Comparison of ENCODE assay signal across 26 mouse cellular contexts in genomic region chr9:44022100-44022847, GRCm38 (mm10). TPM values are rescaled to one million over a fixed set of nuclear protein-coding genes. Genes with fewer than 3 reads are reported as not detected.
DNase-seq lines count a peak whose midpoint lies in the region; ATAC-seq lines count a peak whose summit lies in the region.
"Had no signal": no experiment of that assay in that cellular context is flagged by ENCODE, and none has a peak within 500 bp of the region (broad histone marks: within the 10 kb centered on the region; RNA-seq: fewer than 3 reads in every experiment).

No protein-coding gene starts in this region.

- H3K27ac ChIP-seq in midbrain, embryonic 11.5 days (ENCODE audit: low read depth, low read length), result no peak overlapping the region
- H3K27ac ChIP-seq in forebrain, embryonic 12.5 days, result no peak overlapping the region
- H3K27ac ChIP-seq: embryonic facial prominence, embryonic 10.5 days; forebrain, embryonic 10.5 days; heart, embryonic 13.5 days; hindbrain, embryonic 14.5 days; liver, embryonic 15.5 days; midbrain, embryonic 15.5 days; neural tube, embryonic 15.5 days had no signal

- ATAC-seq in inflammation-experienced regulatory T-cells, adult 6 months, result peak; percentile 67
- no peak for ATAC-seq in midbrain, embryonic 11.5 days (ENCODE audit: low FRiP score)
- ATAC-seq in forebrain, embryonic 12.5 days (ENCODE audit: low FRiP score), result no peak
- ATAC-seq: forebrain, postnatal 0 days; intestine, embryonic 16.5 days; midbrain, embryonic 15.5 days had no signal

- no peak overlapping the region for H3K9ac ChIP-seq in midbrain, embryonic 11.5 days (ENCODE audit: low read length)
- H3K9ac ChIP-seq in forebrain, embryonic 12.5 days, result no peak overlapping the region
- H3K9ac ChIP-seq: forebrain, postnatal 0 days; heart, embryonic 13.5 days; hindbrain, embryonic 14.5 days; liver, embryonic 15.5 days; midbrain, embryonic 15.5 days; neural tube, embryonic 15.5 days had no signal

- H3K4me3 ChIP-seq in midbrain, embryonic 11.5 days (ENCODE audit: low read depth, low read length), result no peak overlapping the region
- H3K4me3 ChIP-seq in forebrain, embryonic 12.5 days (replicated peaks), result no peak overlapping the region
- H3K4me3 ChIP-seq: embryonic facial prominence, embryonic 10.5 days; forebrain, embryonic 10.5 days; heart, embryonic 13.5 days; liver, embryonic 15.5 days; midbrain, embryonic 15.5 days; neural tube, embryonic 15.5 days had no signal

- no peaks in the 10 kb centered on the region for H3K4me1 ChIP-seq in midbrain, embryonic 11.5 days (ENCODE audit: control insufficient read depth, insufficient read depth, low read length)
- H3K4me1 ChIP-seq in forebrain, embryonic 12.5 days, result no peaks in the 10 kb centered on the region
- H3K4me1 ChIP-seq: heart, embryonic 13.5 days; liver, embryonic 15.5 days; midbrain, embryonic 15.5 days; neural tube, embryonic 15.5 days had no signal

- no peak overlapping the region for H3K4me2 ChIP-seq in midbrain, embryonic 11.5 days
- no peak overlapping the region for H3K4me2 ChIP-seq in forebrain, embryonic 12.5 days
- H3K4me2 ChIP-seq: heart, embryonic 13.5 days; hindbrain, embryonic 14.5 days; liver, embryonic 15.5 days; midbrain, embryonic 15.5 days; neural tube, embryonic 15.5 days had no signal

- DNase-seq in spleen, postnatal 36 days (ENCODE audit: low spot score in 2 of 2), result peak; percentile 47 to 49
- DNase-seq in spleen, adult 18-20 months, result no peak
- peak; percentile 80 to 89 for DNase-seq in thymus, postnatal 10 days (ENCODE audit: low spot score in 2 of 2)
- no peak for DNase-seq in left cerebral cortex, adult 18-20 months (ENCODE audit: low spot score in 2 of 2)
- DNase-seq in midbrain, embryonic 11.5 days (ENCODE audit: low spot score, missing footprints), result no peak
- DNase-seq: adrenal gland, postnatal 36 days; B cell, adult 2 months; cerebellum, adult 9-11 months; forebrain, postnatal 0 days; gastrocnemius, postnatal 14 days; heart, adult 11 months; heart, postnatal 36 days; kidney, postnatal 36 days; layer of hippocampus, postnatal 36 days; lung, postnatal 4 days; right cerebral cortex, adult 18-20 months had no signal

- WGBS in midbrain, embryonic 11.5 days, result 74% methylated on average over 8 of the region's 8 CpGs
- WGBS in forebrain, embryonic 12.5 days, result 72% methylated on average over 8 of the region's 8 CpGs

- no peaks in the 10 kb centered on the region for H3K36me3 ChIP-seq in midbrain, embryonic 11.5 days (ENCODE audit: control insufficient read depth, insufficient read depth, low read length)
- H3K36me3 ChIP-seq in forebrain, embryonic 12.5 days (replicated peaks), result no peaks in the 10 kb centered on the region
- H3K36me3 ChIP-seq: embryonic facial prominence, embryonic 10.5 days; forebrain, embryonic 10.5 days; heart, embryonic 13.5 days; liver, embryonic 15.5 days; midbrain, embryonic 15.5 days; neural tube, embryonic 15.5 days had no signal

- H3K27me3 ChIP-seq in midbrain, embryonic 11.5 days (ENCODE audit: control insufficient read depth, insufficient read depth, low read length), result no peaks in the 10 kb centered on the region
- no peaks in the 10 kb centered on the region for H3K27me3 ChIP-seq in forebrain, embryonic 12.5 days
- H3K27me3 ChIP-seq: liver, embryonic 15.5 days; midbrain, embryonic 15.5 days; neural tube, embryonic 15.5 days had no signal

- no peaks in the 10 kb centered on the region for H3K9me3 ChIP-seq in midbrain, embryonic 11.5 days (ENCODE audit: control insufficient read depth, low read length)
- no peaks in the 10 kb centered on the region for H3K9me3 ChIP-seq in forebrain, embryonic 12.5 days
- H3K9me3 ChIP-seq: embryonic facial prominence, embryonic 10.5 days; forebrain, embryonic 10.5 days; heart, embryonic 13.5 days; liver, embryonic 15.5 days; midbrain, embryonic 15.5 days; neural tube, embryonic 15.5 days had no signal

RNA-seq across cellular contexts. Expression of gene Thy1, which starts 20.9 kb away (rescaled TPM):
- 100 to 1,000 TPM; 179 to 228 (median 209) TPM for polyA plus RNA-seq in inflammation-experienced regulatory T-cells, adult 6 months (2017; shearing (Covaris generic))
- total RNA-seq in left cerebral cortex, adult 18-20 months (2021), result 100 to 1,000 TPM; 830 to 832 TPM
- polyA plus RNA-seq in midbrain, embryonic 11.5 days (2014; fragmentation: Nextera tagmentation; extraction: Ambion mirVana), result not detected in 2 replicates
- not detected in 2 replicates for polyA plus RNA-seq in forebrain, embryonic 12.5 days (2016; fragmentation: Nextera tagmentation; extraction: Ambion mirVana)
- polyA plus RNA-seq: forebrain, embryonic 10.5 days had no signal

RNA-seq across cellular contexts. Expression of gene Usp2, which starts 44.5 kb away (rescaled TPM):
- 1 to 10 TPM in 2 of 3 experiments, under 1 TPM in 1; 0.53 to 5.0 (median 2.2) TPM for polyA plus RNA-seq in inflammation-experienced regulatory T-cells, adult 6 months (2017; shearing (Covaris generic))
- 10 to 100 TPM; 79.1 to 86.3 TPM for total RNA-seq in left cerebral cortex, adult 18-20 months (2021)
- polyA plus RNA-seq in midbrain, embryonic 11.5 days (2014; fragmentation: Nextera tagmentation; extraction: Ambion mirVana), result 7.3 and 9.7 TPM in 2 replicates
- polyA plus RNA-seq in forebrain, embryonic 12.5 days (2016; fragmentation: Nextera tagmentation; extraction: Ambion mirVana), result 10.2 and 14.6 TPM in 2 replicates

Comparison
In these comparisons a context has a peak if more than half of its experiments do, and no peak if none do; other contexts are left out.
1. DNase-seq: peak in spleen, postnatal 36 days (2 of 2) and thymus, postnatal 10 days (2 of 2); none in spleen, adult 18-20 months (0 of 2), left cerebral cortex, adult 18-20 months (0 of 2) and midbrain, embryonic 11.5 days (single experiment).
2. RNA of gene Thy1, which starts 20.9 kb away (polyA plus RNA-seq): 179 to 228 TPM in inflammation-experienced regulatory T-cells, adult 6 months; not detected in midbrain, embryonic 11.5 days and not detected in forebrain, embryonic 12.5 days; every median in the first group is over 100 times any median in the second.